Mouse (Mus musculus): ENCODE measurements around the gene Klhdc2.

DNA sequence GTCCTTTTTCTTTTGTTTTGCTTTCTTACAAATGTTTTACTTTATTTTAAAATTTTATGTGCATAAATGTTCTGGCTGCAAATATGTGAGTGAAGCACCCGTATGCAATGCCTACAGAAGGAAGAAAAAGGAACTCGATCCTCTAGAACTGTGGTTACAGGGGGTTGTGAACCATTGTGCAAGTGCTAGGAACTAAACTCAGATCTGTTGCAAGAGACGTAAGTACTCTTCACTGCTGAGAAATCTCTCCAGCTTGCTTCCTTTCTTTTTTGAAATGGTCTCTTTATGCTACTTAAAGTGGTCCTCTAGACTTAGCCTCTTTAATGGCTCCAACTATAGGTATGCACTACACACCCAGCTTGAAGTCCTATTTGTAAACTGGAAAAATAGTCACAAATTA is 34.7 kb downstream of the Klhdc2 start:
- TF ChIP-seq CTCF (IDR thresholded peaks at IDR 0.05; ENCODE audit: low read depth) (no peak), EP300 (optimal IDR thresholded peaks at IDR 0.05) (no peak)

Data from stomach, postnatal 0 days (tissue).